Mouse (Mus musculus): ENCODE data around the gene Inpp4b.

The Inpp4b gene

GRCm38 (mm10) chr8:81815551-81815950, 473.2 kb downstream of the Inpp4b start:
- in situ Hi-C loops (cut with MboI, MseI): loop anchor here (25.0 kb wide), 2 partner anchors 478 to 803 kb away; partner anchors contain the start of genes Inpp4b and Usp38

DNA sequence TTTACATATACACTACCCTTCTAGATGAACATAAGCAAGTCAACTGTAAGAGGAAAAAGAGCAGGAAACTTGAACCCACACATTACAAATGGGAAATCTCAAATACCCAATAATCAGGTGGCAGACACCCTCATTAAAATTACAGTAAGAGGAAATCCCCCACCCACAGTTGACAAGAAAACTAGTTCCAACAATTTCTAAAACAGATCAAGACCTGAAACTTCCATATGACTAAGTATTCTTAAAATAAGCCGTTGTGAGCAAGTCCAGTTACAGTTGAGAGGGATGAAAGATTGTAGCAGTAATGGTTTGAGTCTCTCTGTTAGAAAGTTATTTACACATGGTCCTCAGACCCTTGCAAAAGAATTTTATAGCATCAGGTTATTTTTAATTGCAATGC, 480.8 kb downstream of the Inpp4b start:
- in situ Hi-C loops (cut with MboI, MseI): loop anchor here (25.0 kb wide), 2 partner anchors 486 to 811 kb away; partner anchors contain the start of genes Inpp4b and Usp38

- in situ Hi-C loops (cut with MboI, MseI): loop anchor here (5.0 to 25.0 kb wide), 3 partner anchors 42 to 813 kb away; partner anchors contain the start of genes Inpp4b and Usp38
Observed at GRCm38 (mm10) chr8:81824975-81825374, 482.6 kb downstream of the Inpp4b start.

- in situ Hi-C loops (cut with MboI, MseI): loop anchor here (5.0 kb wide), 1 partner anchor 41 kb away; no protein-coding TSS in a partner anchor
Observed at GRCm38 (mm10) chr8:81826406-81826805, 484.1 kb downstream of the Inpp4b start.

- in situ Hi-C loops (cut with MboI, MseI): loop anchor here (5.0 kb wide), 1 partner anchor 40 kb away; no protein-coding TSS in a partner anchor
Observed at GRCm38 (mm10) chr8:81827306-81827913, 485.1 kb downstream of the Inpp4b start.

- in situ Hi-C loops (cut with MboI, MseI): no loop called here
Observed at GRCm38 (mm10) chr8:81831430-81831829, 489.1 kb downstream of the Inpp4b start.

- in situ Hi-C loops (cut with MboI, MseI): no loop called here
Observed at GRCm38 (mm10) chr8:81833852-81834251, 491.5 kb downstream of the Inpp4b start.

- in situ Hi-C loops (cut with MboI, MseI): no loop called here
Observed at GRCm38 (mm10) chr8:81840512-81840911, 498.2 kb downstream of the Inpp4b start.

DNA sequence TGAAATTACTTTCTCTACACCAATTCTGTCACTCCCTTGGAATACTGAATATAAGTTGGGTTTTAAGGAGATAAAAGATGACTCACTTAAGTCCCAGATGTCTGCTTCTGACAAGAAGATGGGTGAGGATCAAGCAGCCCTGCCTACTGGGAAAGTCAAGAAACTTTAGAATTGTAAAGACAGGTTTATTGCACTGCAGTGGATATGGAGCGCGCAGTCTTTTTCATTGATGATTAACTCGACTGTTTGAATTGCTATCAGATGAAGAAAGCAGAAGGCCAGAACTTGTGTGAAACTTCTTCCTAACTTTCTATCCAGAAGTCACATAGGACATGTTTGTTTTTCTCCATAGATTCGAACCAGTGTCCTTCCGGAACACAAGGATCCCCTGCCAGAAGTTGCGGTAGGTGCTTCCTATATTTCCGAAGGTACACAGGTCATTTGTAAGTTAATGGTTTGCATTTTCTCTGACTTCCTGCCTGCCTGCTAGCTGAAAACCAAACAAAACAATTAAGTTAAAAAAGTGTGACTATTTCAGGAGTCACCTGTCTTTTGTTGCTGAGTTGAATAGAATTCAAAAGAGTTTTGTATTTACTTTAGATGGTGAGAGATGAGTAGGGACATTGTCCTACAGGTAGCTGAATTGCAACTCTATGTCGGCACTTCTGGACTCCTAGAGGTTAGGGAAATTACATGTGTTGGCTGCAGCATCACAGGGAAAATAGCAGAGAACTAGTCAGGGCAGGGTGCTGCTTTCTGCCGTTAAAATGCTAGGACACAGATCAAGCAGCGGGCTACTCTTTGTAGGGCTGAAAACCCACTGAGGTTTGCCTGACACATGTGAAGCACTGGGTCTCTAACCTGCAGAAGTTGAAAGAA, 502.0 kb downstream of the Inpp4b start:
- in situ Hi-C loops (cut with MboI, MseI): no loop called here

- in situ Hi-C loops (cut with MboI, MseI): no loop called here
Observed at GRCm38 (mm10) chr8:81847929-81848328, 505.6 kb downstream of the Inpp4b start.

DNA sequence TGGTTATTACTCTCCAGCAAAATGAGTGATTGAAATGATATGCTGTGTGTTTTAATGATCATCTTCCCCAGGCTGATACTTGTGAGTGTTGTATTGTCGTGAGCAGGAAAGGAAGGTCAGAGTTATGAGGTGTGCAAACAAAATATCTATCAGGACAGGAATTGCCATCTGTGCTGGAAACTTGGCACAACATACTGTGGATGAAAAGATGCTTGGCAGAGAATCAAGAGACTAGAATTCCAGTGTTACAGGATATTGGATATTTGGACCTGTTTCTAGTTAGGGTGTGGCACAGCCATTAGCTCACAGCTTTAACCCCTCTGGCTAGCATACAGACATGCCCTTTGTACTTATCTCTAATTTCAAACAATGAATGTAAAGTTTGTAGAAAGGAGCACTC, 507.6 kb downstream of the Inpp4b start:
- in situ Hi-C loops (cut with MboI, MseI): no loop called here

DNA sequence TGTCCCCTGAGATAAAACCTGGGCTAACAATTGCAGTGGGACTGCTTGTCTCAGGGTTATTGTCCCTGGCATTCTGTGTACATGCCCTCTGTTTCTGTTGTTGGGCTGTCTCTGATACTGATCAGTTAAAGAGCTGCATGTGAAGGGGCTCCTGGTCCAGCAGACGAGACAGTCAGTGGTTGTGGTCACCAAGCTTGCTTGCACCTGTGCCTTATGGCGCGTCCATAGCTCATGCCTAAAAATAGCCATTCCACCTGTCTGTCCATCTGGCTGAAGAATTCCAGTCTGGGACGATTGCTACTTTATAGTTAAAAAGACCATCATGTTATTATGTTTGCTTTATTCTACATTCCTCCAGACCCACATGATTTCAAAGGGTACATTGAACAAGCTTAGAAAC, 510.8 kb downstream of the Inpp4b start:
- in situ Hi-C loops (cut with MboI, MseI): no loop called here

GRCm38 (mm10) chr8:81854543-81854942, 512.2 kb downstream of the Inpp4b start:
- in situ Hi-C loops (cut with MboI, MseI): no loop called here

DNA sequence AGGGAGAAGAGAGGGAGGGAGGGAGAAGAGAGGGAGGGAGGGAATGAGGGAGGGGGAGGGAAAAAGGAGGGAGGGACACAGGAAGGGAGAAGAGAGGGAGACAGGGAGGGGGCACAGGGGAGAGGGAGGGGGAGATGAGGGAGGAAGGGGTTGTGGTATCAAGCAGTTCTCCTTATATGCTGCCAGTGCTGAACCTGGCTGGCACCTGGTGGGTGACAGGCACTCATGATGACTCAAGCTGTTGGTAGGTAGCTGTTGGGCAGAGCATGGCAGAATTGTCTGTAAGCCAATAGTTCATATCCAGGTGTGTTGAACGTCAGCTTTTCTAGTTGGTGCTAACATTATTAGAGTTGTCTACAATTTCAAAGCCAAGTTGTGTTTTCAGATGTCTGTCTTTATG, 512.7 kb downstream of the Inpp4b start:
- in situ Hi-C loops (cut with MboI, MseI): no loop called here

- in situ Hi-C loops (cut with MboI, MseI): no loop called here
Observed at GRCm38 (mm10) chr8:81856120-81856519, 513.8 kb downstream of the Inpp4b start.

DNA sequence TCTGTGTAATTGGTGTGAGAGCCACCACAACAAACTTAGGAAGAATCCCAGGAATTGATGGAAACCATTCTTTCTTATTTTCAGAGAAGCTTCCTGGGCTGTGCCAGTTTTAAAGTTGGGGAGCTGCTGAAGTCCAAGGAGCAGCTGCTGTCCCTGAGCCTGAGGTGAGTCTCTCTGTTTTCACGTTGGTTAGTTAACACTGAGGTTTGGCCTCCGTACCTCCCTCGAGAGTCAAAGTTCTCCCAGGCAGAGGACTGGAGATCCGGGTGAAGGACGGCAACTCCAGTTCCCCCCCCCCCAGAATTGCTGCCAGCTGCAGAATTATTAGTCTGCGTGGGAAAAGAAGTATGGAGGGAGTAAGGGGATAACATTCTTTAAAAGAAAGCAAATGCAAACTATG, 514.3 kb downstream of the Inpp4b start:
- in situ Hi-C loops (cut with MboI, MseI): no loop called here

DNA sequence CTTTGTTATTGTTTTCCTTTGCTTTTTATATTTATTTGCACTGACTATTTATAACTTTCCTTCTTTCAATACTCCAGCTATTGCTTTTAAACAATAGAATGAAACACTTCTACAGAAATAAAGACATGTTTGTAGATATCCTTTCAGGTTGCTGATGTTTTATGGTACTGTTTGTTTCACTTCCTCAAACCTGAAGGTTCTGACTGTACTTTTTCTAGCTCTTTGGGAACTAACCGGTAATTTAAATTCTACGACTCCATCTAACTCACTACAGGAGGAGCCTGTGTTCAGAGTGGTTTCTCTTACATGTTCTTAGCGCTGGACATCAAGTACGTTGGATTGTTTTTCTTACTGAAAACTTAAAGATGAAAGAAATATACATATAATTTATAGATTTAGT, 516.0 kb downstream of the Inpp4b start:
- in situ Hi-C loops (cut with MboI, MseI): no loop called here

- in situ Hi-C loops (cut with MboI, MseI): loop anchor here (10.0 kb wide), 1 partner anchor 795 kb away; no protein-coding TSS in a partner anchor
Observed at GRCm38 (mm10) chr8:81859805-81860204, 517.4 kb downstream of the Inpp4b start.

- in situ Hi-C loops (cut with MboI, MseI): loop anchor here (10.0 kb wide), 1 partner anchor 797 kb away; no protein-coding TSS in a partner anchor
Observed at GRCm38 (mm10) chr8:81861311-81861710, 519.0 kb downstream of the Inpp4b start.

DNA sequence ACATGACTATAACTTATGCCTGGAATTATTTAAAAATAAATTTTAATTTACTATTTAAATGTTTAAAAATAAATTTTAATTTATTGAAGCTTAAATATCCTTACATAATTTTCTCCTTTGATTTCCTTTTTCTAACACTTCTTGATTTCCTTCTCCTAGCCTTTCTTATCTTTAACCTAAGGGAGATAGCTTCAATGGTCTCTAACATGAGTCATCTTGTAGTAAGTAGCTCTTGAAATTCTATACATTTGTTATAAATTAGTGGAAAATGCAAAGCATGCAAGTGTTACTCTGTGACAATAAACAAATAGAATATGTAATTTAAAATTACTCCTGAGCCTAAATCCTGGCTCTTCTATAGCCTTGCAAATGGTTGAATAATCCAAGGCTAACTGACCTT, 520.4 kb downstream of the Inpp4b start:
- in situ Hi-C loops (cut with MboI, MseI): loop anchor here (10.0 kb wide), 1 partner anchor 798 kb away; no protein-coding TSS in a partner anchor

GRCm38 (mm10) chr8:81864318-81864717, 522.0 kb downstream of the Inpp4b start:
- in situ Hi-C loops (cut with MboI, MseI): loop anchor here (10.0 kb wide), 1 partner anchor 800 kb away; no protein-coding TSS in a partner anchor

- in situ Hi-C loops (cut with MboI, MseI): loop anchor here (5.0 to 10.0 kb wide), 3 partner anchors 38 to 801 kb away; no protein-coding TSS in a partner anchor
Observed at GRCm38 (mm10) chr8:81865664-81866063, 523.3 kb downstream of the Inpp4b start.

Data from regulatory T cell (primary cell).